Mouse (Mus musculus) lung, postnatal 4 days (tissue): ENCODE results near the gene Dand5.

ENCODE experiments used
- DNase-seq, 2 experiments: peaks; one replicate each; pipeline ENCODE4 v3.0.0; 2021

Gene Dand5

DNA sequence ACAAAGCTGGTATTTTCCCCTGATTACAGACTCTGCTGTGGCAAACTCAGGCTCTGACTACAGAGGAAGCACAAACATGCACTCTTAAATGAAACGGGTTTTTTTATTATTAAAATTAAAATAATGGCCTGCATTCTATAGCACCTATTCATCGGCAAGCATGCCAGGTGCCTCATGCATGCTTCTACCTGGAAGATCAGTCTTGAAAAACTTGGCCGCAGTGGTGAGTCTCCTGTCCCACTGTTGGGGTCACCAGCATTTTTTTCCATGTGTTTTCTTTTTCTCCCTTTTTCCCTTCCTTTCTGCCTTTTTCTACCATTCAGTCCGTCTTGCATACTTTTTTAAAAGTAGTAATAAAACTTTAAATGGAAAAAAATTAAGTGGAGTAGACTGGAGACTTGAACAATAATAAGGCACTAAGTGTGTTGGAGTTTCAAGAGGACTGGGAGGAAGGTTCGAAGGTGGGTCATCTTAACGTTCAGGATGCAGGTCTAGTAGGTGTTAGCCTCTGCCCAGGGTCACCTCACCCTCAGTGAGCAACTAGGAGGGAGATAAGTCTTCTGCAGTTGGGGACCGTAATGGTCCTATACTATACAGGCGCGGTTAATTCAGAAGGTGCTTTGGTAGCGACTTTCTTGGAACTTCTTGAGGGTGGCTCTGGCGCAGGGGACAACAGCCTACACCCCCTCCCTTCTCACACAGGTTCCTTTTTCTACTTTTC, 39.3 kb downstream of the Dand5 start:
- no peak for DNase-seq

- DNase-seq, result no peak
Observed at GRCm38 (mm10) chr8:84782680-84783079, 39.9 kb downstream of the Dand5 start.

DNA sequence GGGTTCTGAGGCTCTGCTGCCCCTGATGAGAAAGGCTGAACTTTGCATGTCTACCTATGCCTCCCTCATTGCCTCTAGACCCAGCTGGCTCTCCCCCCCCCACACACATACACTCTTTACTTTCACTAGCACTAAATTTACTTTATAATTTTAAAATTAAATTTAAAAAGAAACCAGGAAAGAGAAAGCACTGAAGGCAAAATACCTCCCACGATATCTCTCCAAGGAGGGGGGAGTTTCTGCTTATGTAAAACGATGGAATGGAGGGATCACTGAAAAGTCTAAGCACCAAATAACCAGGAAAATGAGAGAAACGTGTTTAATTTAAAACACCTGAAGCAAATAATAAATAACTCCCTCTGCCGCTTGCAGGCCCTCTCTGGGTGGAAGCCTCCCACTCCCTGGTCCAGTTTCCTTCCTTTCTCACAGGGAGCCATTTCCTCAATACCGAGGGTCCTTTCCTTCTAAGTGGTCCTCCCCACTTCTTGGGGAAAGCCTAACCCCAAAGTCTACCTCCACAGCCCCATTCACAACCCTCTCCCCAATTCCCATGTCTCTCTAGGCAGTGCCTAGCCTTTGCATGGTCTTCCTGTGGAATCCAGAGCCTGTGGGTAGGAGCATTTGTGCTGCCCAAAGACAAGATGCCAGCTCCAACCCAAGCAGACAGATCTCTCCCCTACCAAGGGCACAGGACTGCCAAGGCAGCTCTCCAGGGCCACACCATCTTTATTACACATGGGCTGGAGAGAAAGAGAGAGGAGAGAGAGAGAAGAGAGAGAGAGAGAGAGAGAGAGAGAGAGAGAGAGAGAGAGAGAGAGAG, 40.7 kb downstream of the Dand5 start:
- no peak for DNase-seq

DNA sequence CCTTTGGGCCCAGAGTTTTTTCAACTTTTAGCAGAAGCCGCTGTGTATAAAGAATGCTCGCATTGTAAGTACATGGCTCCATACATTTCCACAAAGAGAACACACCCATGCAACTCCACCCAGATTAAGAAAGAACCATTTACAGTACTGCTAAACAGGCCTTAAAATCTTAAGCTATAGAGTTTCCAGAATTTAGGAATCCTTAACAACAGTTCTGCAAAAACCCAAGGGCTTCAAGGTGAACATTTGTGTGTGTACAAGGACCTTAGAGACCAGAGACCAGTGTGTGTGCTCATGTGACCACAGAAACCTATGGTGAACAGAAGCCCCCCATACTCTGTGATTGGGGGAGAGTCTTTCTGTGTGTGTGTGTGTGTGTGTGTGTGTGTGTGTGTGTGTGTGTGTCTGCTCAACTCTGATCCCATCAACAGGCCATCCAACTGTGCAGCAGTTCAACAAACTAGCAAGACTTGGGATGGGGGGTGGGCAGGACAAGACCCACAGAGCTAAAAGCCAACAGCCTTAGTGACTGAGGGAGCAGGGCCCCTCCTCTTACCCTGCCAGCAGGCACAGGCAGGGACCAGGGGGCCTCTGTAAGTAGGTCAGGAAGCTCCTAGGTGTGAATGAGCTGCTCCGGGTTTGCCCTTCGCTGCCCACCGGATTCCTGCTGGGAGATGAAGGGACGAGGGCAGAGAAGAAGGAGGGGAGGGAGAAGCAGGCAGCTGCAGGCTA, 41.5 kb downstream of the Dand5 start:
- no peak for DNase-seq

GRCm38 (mm10) chr8:84780225-84780555, 42.4 kb downstream of the Dand5 start:
- no peak for DNase-seq

GRCm38 (mm10) chr8:84779519-84780224, 43.0 kb downstream of the Dand5 start:
- DNase-seq, result no peak

DNA sequence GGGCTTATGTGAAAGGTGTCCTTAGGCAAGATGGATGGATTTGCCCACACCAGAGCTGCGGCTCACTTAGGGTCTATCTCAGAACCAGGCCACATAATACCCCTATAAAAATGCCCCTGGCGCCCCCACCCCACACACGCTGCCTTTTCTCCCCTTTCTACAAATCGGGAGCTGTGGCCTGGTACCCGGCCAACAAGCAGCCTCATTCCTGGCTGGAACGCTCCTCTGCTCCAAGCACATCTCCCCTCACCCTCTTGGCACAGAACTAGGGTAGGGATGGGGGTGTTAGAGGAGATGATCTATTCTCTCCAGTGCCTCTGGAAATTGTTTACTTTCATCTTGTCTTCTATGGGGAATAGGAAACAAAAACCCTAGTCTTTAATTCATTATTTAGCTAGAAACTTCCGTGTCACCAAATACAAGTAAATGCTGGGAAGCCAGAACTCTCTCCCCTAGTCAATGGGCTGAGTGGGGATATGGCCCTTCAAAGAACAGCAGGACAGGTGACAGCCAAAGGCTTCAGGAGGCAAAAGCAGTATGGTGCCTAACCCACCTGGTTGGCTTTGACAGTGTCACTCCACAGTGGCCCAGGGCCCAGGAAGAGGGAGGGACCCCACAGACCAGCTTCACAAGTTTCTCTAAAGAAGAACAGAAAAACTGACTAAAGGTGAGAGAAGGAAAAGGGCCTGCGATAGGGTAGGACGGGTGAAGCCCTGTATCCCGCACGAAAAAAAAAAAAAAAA, 43.8 kb downstream of the Dand5 start:
- peak in 1 of 2 experiments; percentile 55 for DNase-seq

DNA sequence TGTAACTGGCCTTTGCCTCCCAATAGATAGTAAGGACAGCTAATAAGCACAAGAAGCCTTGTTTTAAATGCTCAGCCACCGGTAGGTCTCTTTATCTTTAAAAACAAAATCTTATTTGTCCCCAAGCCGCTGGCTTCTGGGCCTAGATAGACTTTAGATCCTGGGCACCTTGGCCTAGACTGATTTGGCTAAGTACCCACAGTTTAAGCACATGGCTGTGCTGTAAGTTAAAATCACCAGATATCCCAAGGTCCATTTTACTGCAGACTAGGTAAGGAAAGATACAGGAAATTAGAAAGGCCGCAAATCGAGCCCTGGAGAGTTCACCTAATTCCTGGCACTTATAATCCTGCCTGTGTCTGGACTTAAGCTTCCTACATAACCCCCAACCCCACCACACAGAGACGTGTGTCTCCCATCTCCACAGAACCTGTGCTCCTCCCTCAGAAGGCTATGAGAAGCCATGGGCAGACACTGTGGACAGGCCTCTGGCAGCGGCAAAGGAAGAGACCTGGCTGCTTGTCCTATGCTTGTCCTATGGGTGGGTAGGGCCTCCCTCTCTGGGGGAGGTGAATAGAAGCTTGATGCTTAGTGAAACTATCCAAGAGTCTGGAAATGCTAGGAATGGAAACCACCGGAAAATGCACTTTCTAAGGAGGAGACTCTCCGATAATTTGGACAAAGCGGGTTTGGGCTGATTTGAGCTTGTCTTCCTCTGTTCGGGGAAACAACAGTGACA, 44.6 kb downstream of the Dand5 start:
- DNase-seq, result no peak

DNA sequence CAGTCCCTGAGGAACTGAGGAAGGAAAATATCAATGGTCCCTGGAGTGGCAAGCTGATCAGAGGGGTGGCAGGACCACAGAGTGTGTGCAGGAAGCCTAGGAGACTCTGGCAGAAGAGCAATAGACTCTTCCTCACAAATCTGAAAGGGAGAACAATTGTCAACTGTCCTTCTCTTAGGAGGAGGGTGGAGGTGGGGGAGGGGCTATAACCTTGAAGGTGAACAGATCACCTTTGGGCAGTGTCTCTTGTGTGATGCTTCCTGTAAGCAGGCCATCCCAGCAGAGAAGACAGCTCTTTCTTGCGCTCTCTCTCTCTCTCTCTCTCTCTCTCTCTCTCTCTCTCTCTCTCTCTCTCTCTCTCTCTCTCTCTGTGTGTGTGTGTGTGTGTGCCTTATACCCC, 46.1 kb downstream of the Dand5 start:
- DNase-seq, result no peak

DNA sequence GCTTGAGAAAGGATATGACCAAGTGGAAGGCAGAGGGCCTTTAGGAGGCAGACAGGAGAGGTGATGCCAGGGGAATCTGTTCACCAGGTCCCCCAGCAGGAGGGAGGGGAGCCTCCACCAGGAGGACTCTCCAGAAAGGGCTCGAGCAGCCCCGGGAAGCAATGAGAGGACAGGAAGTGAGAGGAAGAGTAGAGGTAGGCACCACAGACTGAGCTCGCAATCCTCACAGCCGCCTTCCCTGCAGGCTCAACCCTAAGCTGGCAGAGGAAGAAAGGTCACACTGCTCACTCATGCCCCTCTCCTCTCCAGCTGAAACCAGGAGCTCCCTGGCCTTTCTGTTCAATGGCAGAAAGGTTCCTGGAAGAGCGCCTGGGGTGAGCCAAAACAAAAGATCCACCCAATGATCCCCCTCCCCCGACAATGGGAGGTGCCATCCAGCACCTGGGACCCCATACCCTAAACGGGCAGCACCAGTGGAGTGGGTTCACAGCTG, 47.0 kb downstream of the Dand5 start:
- DNase-seq, result peak in 1 of 2 experiments; percentile 30

DNA sequence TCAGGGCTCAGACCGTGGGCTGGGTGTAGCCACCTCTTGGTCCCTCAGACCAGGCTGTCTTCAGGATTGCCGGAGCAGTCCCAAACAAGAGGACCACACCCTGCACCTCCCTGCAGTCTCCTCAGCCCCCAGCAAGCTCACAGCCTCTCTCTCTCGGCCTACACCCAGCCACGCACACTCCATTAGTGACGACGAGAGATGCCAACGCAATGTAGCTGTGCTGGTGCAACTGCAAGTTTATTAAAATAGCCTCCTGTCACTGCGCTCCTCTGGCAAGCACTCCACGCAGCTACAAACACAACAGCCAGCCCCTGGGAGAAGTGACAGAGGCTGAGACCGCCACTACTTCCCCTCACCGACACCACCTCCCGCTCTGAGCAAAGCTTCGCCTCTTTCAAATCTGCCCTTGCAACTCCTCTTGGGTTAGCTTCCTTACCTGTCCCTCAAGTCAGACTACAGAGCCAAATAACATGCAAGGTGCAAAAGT, 47.5 kb downstream of the Dand5 start:
- DNase-seq, result peak; percentile 50 to 77

DNA sequence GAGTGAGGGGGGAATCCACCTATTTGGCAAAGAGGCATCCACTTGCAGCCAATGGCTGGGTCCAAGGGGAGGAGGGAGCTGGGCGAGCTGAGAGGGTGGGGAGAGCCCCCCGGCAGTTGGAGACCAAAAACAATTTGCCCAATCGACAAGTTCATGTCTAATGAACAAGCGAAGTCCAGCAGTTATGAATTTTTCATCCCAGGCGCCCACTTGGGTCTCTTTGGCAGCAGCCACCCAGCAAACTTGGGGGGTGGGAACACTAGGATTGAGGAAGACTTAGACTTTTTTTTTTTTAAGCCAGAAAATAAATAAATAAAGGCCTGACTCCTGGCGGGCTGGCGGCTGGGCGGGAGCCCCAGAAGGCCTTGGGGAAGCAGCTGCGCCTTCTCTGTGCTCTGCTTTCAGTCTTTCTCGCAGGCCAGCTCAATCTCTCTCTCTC, 48.1 kb downstream of the Dand5 start:
- peak; percentile 63 to 88 for DNase-seq

- peak; percentile 81 to 92 for DNase-seq
Observed at GRCm38 (mm10) chr8:84773833-84774232, 48.8 kb downstream of the Dand5 start.

- DNase-seq, result no peak
Observed at GRCm38 (mm10) chr8:84773304-84773703, 49.3 kb downstream of the Dand5 start.

DNA sequence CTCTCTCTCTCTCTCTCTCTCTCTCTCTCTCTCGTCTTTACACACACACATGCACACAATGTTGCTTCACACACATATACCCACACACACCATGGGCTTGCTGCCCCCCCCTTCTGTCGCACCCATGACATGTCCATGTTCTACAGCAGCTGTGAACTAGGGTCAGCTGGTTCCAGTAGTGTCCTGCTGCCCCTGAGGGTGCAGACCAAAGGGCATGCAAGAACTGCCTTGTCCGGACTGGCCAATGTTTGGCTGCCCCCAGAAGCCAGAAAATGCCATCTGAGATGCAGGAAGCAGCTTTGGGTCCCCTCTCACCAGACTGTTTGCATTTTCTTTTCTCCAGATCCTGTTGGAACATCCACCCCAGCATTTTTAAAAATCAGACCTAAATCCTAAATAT, 50.0 kb downstream of the Dand5 start:
- no peak for DNase-seq

DNA sequence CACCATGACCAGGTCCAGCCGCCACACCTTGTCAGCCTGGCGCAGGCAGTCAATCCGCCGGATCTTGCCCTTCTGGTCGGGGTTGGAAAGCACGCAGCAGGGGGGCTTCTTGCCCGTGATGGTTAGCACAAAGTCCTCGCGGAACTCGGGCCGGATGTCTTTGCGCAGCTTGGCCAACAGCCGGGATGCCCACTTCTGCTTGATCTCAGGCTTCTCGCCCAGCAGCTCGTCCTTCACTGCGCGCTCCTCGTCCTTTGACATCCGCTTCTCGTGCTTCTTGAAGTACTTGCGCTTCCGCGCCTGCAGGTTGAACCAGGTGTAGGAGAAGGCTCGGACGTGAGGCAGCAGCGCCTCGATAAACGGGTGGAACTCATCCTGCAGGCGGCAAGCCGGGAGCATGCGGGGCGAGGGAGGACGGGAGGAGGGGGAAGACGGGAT, 50.7 kb downstream of the Dand5 start:
- peak; percentile 51 to 71 for DNase-seq

GRCm38 (mm10) chr8:84771000-84771687, 51.5 kb downstream of the Dand5 start:
- no peak for DNase-seq

- DNase-seq, result peak; percentile 49 to 61
Observed at GRCm38 (mm10) chr8:84770100-84770953, 52.3 kb downstream of the Dand5 start.

DNA sequence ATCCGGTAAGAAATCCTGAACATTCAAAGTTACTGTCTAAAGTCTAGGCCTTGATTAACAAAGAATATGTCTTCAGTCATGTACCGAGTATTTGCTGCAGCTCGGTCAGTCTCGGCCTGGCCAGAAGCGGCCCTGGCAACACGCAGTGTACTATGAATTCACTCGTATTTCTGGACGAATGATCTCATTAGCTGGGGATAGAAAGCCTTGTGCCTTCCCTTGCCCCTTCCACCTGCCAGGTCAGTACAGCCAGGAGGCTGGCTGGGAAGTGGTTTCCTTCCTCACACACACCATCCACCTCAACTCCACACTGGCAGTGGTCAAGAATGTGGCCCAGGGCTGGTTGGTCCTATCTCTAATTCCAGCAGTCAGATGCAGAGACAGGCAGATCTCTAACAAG, 53.3 kb downstream of the Dand5 start:
- no peak for DNase-seq
